Mouse (Mus musculus) olfactory bulb, adult 2 months (tissue): ENCODE measurements around the gene Crtac1.
A peak's percentile ranks its signal among the peaks of the same experiment; 100 is the strongest.

Source experiments
- CTCF ChIP-seq: fragments of 200-500 bp; IDR thresholded peaks from 2 replicates; pipeline ENCODE4 v1.5.1; 2012; ENCODE audit warnings: low read depth, mild to moderate bottlenecking, low read length, moderate library complexity; ENCODE audit not compliant: insufficient read depth
- POLR2A ChIP-seq: fragments of 200-500 bp; IDR thresholded peaks from 2 replicates; pipeline ENCODE4 v1.6.1; 2012; ENCODE audit warnings: mild to moderate bottlenecking, low read depth, low read length, moderate library complexity; ENCODE audit not compliant: insufficient read depth

GRCm38 (mm10) chr19:42461353-42461752 is 29.8 kb upstream of the Crtac1 start:
- TF ChIP-seq POLR2A (0 out of 2 replicates have a peak, but pooled peaks have one; percentile 27), CTCF (no peak)
